Mouse (Mus musculus) cerebellum, postnatal 4 days (tissue): ENCODE data around the gene Kmt5c.
"Not testable (repeated sequence)": the region's sequence is repeated elsewhere in the genome, so short reads cannot be mapped to it uniquely, and the experiment has no call there.

Experiments used
- DNase-seq, 2 experiments: peaks; one replicate each; pipeline ENCODE4 v3.0.0; 2022; ENCODE audit warnings: low spot score in 2 of 2, mixed read lengths in 1 of 2

The Kmt5c gene

GRCm38 (mm10) chr7:4789436-4789935 is 49.6 kb downstream of the Kmt5c start, which contains the start of gene Tmem238:
Gene Tmem238, minus strand, starts transcription at chr7:4789656.
- DNase-seq = no peak

- DNase-seq = peak; percentile 79 to 91
Measured at GRCm38 (mm10) chr7:4792278-4793212, 52.6 kb downstream of the Kmt5c start, which contains the start of gene Rpl28. Gene Rpl28, plus strand, starts transcription at chr7:4792874.

GRCm38 (mm10) chr7:4793248-4793647 is 53.3 kb downstream of the Kmt5c start:
- DNase-seq = not testable (repeated sequence)

GRCm38 (mm10) chr7:4793674-4794073 is 53.8 kb downstream of the Kmt5c start:
- DNase-seq = no peak

- DNase-seq = no peak
Measured at GRCm38 (mm10) chr7:4794631-4795168, 54.8 kb downstream of the Kmt5c start.

- no peak for DNase-seq
Measured at GRCm38 (mm10) chr7:4795767-4796433, 56.0 kb downstream of the Kmt5c start.
